Mouse (Mus musculus) hindbrain, embryonic 11.5 days (tissue): Measurements from ENCODE around the gene Mmp21. TPM values are rescaled to one million over a fixed set of nuclear protein-coding genes. Genes with fewer than 3 reads are reported as not detected.

ENCODE experiments used
- ATAC-seq: fragments of 200-750 bp; cut with Nextera tagmentation; 2 replicates; pipeline ENCODE4 v1.8.0; 2017; ENCODE audit warnings: mild to moderate bottlenecking, moderate TSS enrichment, moderate library complexity; ENCODE audit not compliant: low FRiP score
- DNase-seq: peaks from one replicate; pipeline ENCODE4 v3.0.0-alpha.2; 2015; ENCODE audit warnings: low spot score
- H3K27ac ChIP-seq: fragments of 300-500 bp; sonication (generic); 2 replicates; pipeline ENCODE4 v1.5.1; 2014; ENCODE audit warnings: mild to moderate bottlenecking, low read depth, low read length
- H3K27me3 ChIP-seq: fragments of 300-500 bp; sonication (generic); 2 replicates; pipeline ENCODE4 v1.6.1; 2014; ENCODE audit warnings: mild to moderate bottlenecking, low read length, moderate library complexity, mixed read lengths; ENCODE audit not compliant: control insufficient read depth, insufficient read depth
- H3K36me3 ChIP-seq: fragments of 300-500 bp; sonication (generic); 2 replicates; pipeline ENCODE4 v1.6.1; 2014; ENCODE audit warnings: mild to moderate bottlenecking, low read length, moderate library complexity, mixed read lengths; ENCODE audit not compliant: control insufficient read depth, insufficient read depth
- H3K4me1 ChIP-seq: fragments of 300-500 bp; sonication (generic); replicated peaks from 2 replicates; pipeline ENCODE4 v1.6.1; 2014; ENCODE audit warnings: low read length, mixed read lengths; ENCODE audit not compliant: control insufficient read depth, insufficient read depth
- H3K4me2 ChIP-seq: fragments of 300-500 bp; sonication (generic); replicated peaks from 2 replicates; pipeline ENCODE4 v1.6.1; 2014; ENCODE audit warnings: mild to moderate bottlenecking, low read depth, low read length
- H3K4me3 ChIP-seq: fragments of 300-500 bp; sonication (generic); 2 replicates; pipeline ENCODE4 v1.5.1; 2014; ENCODE audit warnings: low read depth, low read length
- H3K9ac ChIP-seq: fragments of 300-500 bp; sonication (generic); 2 replicates; pipeline ENCODE4 v1.6.1; 2014; ENCODE audit warnings: low read depth, low read length
- H3K9me3 ChIP-seq: fragments of 300-500 bp; sonication (generic); 2 replicates; pipeline ENCODE4 v1.6.1; 2016; ENCODE audit warnings: low read length; ENCODE audit not compliant: control insufficient read depth
- WGBS: fragments of 180-500 bp; shearing (Covaris S2); extraction: QIAGEN DNeasy Blood & Tissue Kit; methylation state at CpG from one replicate; pipeline ENCODE4 v1.1.7; 2014; 5-methylcytosine and 5-hydroxymethylcytosine counted together
- polyA plus RNA-seq: library from polyadenylated mRNA; unstranded; fragments of >200 nt; fragmentation: Nextera tagmentation; extraction: Ambion mirVana; gene quantifications from 2 replicates; pipeline ENCODE4 v1.2.1, GENCODE M21; 2014

Gene Mmp21
- polyA plus RNA-seq: not detected in 2 replicates

DNA sequence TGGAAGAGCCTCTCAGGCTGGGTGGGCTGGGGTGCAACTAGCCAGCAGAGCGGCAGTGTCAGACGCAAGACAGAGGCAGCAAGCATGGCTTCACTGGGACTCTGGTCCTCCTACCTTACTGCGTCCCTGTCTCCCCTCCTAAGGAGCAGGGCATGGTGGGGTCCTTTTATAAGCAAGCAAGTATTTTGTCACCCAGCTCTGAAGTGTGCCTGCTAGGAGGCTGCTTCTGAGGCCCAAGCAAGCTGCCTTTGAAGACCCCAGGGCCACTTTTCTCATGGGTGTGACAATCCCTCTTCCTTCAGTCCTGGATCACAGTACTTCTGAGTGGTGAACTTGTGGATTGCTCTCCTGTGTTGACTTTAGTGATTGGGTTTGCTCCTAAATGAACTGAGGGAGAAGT is at the start of gene Mmp21:
Gene Mmp21, minus strand, starts transcription at position 101 of the 400 bp plus-strand sequence.
- ATAC-seq: no peak
- no peaks in the 10 kb centered on the region for H3K4me1 ChIP-seq
- no peaks in the 10 kb centered on the region for H3K27me3 ChIP-seq
- no peak within 1 kb of the TSS for H3K9ac ChIP-seq
- no peak within 1 kb of the TSS for H3K27ac ChIP-seq
- no peaks in the 10 kb centered on the region for H3K36me3 ChIP-seq
- no peak within 1 kb of the TSS for H3K4me2 ChIP-seq
- no peak for DNase-seq
- 80% methylated on average over 3 of the region's 3 CpGs for WGBS
- no peak within 1 kb of the TSS for H3K4me3 ChIP-seq
- no peaks in the 10 kb centered on the region for H3K9me3 ChIP-seq

DNA sequence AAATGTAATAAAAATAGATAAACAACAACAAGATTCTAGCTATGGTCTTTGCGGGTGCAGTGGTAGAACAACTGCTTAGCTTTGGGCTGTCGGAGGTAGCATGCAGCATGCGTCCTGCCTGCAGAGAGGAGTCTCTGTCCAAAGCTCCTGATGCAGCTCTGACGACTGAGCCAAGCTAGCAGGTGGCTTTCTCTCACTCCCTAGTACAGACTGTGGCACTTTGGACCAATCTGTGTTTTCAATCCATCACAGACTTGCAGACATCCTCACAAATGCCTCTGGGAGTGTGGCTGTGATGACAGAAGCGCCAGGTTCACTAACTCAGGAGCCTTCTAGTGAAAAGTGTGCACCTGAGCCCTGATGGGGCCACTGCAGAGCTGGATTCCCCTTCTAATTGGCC is 49.5 kb upstream of the Mmp21 start:
- H3K4me2 ChIP-seq: no peak overlapping the region
- H3K4me1 ChIP-seq: no peaks in the 10 kb centered on the region
- H3K9me3 ChIP-seq: no peaks in the 10 kb centered on the region
- no peak overlapping the region for H3K4me3 ChIP-seq
- DNase-seq: no peak
- no peaks in the 10 kb centered on the region for H3K27me3 ChIP-seq
- H3K27ac ChIP-seq: no peak overlapping the region
- no peak overlapping the region for H3K9ac ChIP-seq
- WGBS: 78% methylated on average over 5 of the region's 5 CpGs
- 0 out of 2 replicates have a peak, but pooled peaks cover 2% of the 10 kb centered on the region for H3K36me3 ChIP-seq
- no peak for ATAC-seq

DNA sequence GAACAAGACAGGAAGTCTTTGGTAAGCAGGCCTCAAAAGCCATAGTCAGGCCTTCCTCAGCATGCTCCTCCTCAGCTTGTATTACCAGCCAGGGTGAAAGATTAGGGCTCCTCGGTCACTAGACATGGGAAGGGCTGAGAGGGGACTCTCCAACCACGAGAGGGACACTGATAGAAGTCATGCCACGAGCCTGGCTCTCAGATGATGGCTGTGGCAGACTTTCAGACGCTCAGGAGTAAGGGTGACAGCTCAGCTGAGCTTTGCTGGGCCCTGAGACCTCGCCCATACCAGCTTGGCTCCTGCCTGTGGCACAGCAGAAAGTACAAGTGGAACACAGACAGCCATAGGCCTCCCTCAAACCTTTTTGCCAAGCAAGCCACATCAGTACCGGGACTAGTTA is 47.2 kb upstream of the Mmp21 start:
- Histone ChIP-seq H3K9me3 (no peaks in the 10 kb centered on the region), H3K9ac (no peak overlapping the region), H3K4me1 (no peaks in the 10 kb centered on the region), H3K4me2 (no peak overlapping the region), H3K36me3 (peaks cover under 1% of the 10 kb centered on the region; the same call in 1 of the 2 replicates), H3K27ac (no peak overlapping the region), H3K27me3 (no peaks in the 10 kb centered on the region), H3K4me3 (no peak overlapping the region)
- DNase-seq (no peak), ATAC-seq (no peak)
- 85% methylated on average over 6 of the region's 6 CpGs for WGBS

DNA sequence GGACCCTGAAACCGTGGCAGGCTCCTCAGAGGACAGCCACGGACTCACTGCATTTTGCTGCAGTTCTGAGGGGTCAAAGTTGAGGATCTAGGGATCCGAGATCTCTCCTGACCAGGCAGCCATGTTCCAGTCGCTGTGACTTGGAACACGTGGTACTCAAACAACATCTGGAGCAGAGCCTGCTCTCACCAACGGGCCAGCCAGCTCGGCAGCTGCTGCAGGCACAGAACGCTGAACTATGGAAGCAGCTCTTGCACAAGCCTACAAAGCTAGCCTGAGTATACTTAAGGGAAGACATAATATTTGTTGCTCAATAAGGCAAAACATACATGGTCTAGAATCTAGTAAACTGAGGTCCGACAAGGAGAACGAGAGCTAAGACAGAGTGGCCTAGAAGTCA is 45.7 kb upstream of the Mmp21 start:
- Histone ChIP-seq H3K4me1 (no peaks in the 10 kb centered on the region), H3K36me3 (peaks cover 9% of the 10 kb centered on the region), H3K9me3 (no peaks in the 10 kb centered on the region), H3K4me2 (no peak overlapping the region), H3K4me3 (no peak overlapping the region), H3K27ac (no peak overlapping the region), H3K9ac (no peak overlapping the region), H3K27me3 (no peaks in the 10 kb centered on the region)
- 83% methylated on average over 10 of the region's 10 CpGs for WGBS
- no peak for DNase-seq
- ATAC-seq: no peak

DNA sequence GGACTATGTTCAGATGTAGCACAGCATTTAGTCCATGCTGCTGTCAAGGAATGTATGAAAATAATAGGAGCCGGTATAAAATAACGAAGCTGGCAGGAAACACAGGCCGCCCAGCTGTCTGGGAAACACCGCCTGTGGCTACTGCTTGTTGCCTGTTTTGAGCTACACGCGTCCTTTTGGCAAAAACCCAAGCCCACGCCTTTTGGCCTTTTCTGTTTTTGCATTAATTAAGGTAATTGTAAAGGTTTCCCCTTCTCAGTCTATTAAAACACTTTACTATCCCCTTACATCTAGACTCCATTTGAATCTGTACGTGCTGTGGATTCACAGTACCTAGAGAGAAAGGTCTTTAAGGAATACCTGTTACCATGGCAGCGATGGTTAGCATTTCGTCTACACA is 45.0 kb upstream of the Mmp21 start:
- peaks cover 9% of the 10 kb centered on the region for H3K36me3 ChIP-seq
- H3K9ac ChIP-seq: no peak overlapping the region
- H3K4me1 ChIP-seq: no peaks in the 10 kb centered on the region
- WGBS: 90% methylated on average over 10 of the region's 10 CpGs
- no peak overlapping the region for H3K4me2 ChIP-seq
- H3K27me3 ChIP-seq: no peaks in the 10 kb centered on the region
- DNase-seq (no peak), ATAC-seq (no peak)
- no peaks in the 10 kb centered on the region for H3K9me3 ChIP-seq
- no peak overlapping the region for H3K27ac ChIP-seq
- no peak overlapping the region for H3K4me3 ChIP-seq

DNA sequence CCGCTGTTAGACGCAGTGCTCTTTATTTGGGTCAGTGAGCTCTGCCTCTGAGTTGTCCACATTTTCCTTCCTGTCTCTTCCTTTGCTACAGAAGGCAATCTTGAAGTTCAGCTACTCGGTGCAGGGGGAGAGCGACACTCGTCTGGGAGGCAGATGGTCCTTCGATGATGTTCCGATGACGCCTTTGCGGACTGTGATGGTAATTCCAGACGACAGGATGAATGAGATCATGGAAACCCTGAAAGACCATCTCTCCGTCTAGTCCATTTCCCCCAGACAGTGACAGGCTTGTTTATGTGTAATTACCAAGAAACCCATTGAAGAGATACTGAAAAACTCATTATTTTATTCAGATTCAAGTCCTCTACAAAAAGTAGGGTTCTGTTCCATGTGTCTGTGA is 40.8 kb upstream of the Mmp21 start:
- no peak for DNase-seq
- no peak overlapping the region for H3K4me3 ChIP-seq
- ATAC-seq: no peak
- 88% methylated on average over 11 of the region's 11 CpGs for WGBS
- H3K9me3 ChIP-seq: no peaks in the 10 kb centered on the region
- H3K36me3 ChIP-seq: peaks cover 12% of the 10 kb centered on the region
- H3K4me2 ChIP-seq: no peak overlapping the region
- no peaks in the 10 kb centered on the region for H3K27me3 ChIP-seq
- H3K4me1 ChIP-seq: no peaks in the 10 kb centered on the region
- H3K27ac ChIP-seq: no peak overlapping the region
- no peak overlapping the region for H3K9ac ChIP-seq

DNA sequence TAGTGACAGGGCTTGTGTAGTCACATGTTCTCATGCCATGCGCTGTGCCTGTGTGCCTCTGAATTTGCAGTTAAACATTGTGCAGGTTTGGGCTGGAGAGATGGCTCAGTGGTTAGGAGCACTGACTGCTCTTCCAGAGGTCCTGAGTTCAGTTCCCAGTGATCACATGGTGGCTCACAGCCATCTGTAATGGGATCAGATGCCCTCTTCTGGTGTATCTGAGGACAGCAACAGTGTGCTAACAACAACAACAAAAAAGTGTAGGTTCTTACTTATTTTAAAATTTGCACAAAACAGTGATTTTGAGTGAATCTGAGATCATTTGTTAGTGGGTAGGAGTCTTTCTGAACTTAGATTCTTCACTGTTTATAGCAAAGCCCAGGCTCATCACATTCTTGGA is 38.7 kb upstream of the Mmp21 start:
- H3K9ac ChIP-seq: no peak overlapping the region
- H3K27ac ChIP-seq: no peak overlapping the region
- H3K36me3 ChIP-seq: peaks cover 14% of the 10 kb centered on the region
- H3K4me3 ChIP-seq: no peak overlapping the region
- no peaks in the 10 kb centered on the region for H3K27me3 ChIP-seq
- no peaks in the 10 kb centered on the region for H3K4me1 ChIP-seq
- WGBS: 89% methylated on average over 1 of the region's 1 CpGs
- no peak overlapping the region for H3K4me2 ChIP-seq
- DNase-seq (no peak), ATAC-seq (no peak)
- no peaks in the 10 kb centered on the region for H3K9me3 ChIP-seq

DNA sequence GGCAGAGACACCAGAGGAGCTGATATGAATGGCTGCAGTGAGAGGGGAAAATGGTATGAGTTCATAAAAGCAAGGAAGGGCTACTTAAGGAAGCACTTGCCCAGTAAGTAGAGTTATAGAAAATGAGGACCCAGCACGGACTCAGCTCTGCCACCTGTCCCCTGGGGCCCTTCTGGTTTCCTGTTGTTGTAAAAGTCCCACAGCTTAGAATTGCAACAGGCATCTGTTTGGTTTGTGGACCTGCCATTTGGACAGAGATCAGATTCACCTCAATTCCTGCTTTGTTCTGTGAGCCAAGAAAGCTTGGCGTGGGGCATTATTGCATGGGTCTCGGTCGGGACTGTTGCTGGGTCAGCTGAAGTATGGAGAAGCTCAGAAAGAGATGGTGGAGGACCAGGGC is 35.5 kb upstream of the Mmp21 start:
- 94% methylated on average over 4 of the region's 4 CpGs for WGBS
- ATAC-seq (no peak), DNase-seq (no peak)
- no peak overlapping the region for H3K4me2 ChIP-seq
- H3K36me3 ChIP-seq: peaks cover 5% of the 10 kb centered on the region
- H3K9ac ChIP-seq: no peak overlapping the region
- no peaks in the 10 kb centered on the region for H3K4me1 ChIP-seq
- no peaks in the 10 kb centered on the region for H3K9me3 ChIP-seq
- H3K27ac ChIP-seq: no peak overlapping the region
- H3K27me3 ChIP-seq: no peaks in the 10 kb centered on the region
- H3K4me3 ChIP-seq: no peak overlapping the region

DNA sequence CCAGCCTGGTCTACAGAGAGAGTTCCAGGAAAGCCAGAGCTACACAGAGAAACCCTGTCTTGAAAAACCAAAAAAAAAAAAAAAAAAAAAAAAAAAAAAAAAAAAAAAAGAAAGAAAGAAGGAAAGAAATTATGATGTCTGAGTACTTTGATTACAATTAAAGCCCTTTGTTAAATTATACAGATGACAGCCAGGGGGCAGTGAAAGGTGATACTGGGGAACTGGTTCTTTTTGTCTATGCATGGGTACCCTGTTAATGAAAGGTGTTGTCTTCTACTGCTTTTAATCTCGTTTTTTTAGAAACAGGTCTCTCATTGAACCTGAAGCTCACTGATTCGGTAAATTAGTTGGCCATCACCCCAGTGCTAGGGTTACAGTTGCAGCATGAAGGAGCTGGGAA is 27.4 kb upstream of the Mmp21 start:
- no peak overlapping the region for H3K27ac ChIP-seq
- DNase-seq: no peak
- no peak overlapping the region for H3K4me2 ChIP-seq
- no peaks in the 10 kb centered on the region for H3K27me3 ChIP-seq
- no peaks in the 10 kb centered on the region; the same call in 1 of the 2 replicates for H3K36me3 ChIP-seq
- peaks cover 5% of the 10 kb centered on the region; the same call in 1 of the 2 replicates for H3K4me1 ChIP-seq
- no peaks in the 10 kb centered on the region for H3K9me3 ChIP-seq
- 95% methylated on average over 2 of the region's 2 CpGs for WGBS
- no peak for ATAC-seq
- no peak overlapping the region for H3K9ac ChIP-seq
- H3K4me3 ChIP-seq: no peak overlapping the region
